Mouse (Mus musculus) spleen, adult 18-20 months (tissue): Measurements from ENCODE around the gene Itpr3.
A peak's percentile ranks its signal among the peaks of the same experiment; 100 is the strongest.

Source experiments
- DNase-seq, 2 experiments: peaks; one replicate each; pipeline ENCODE4 v3.0.0; 2022; ENCODE audit warnings: mixed read lengths in 2 of 2

Itpr3 gene

GRCm38 (mm10) chr17:27119954-27120353 lies 62.9 kb downstream of the Itpr3 start:
- no peak for DNase-seq

DNA sequence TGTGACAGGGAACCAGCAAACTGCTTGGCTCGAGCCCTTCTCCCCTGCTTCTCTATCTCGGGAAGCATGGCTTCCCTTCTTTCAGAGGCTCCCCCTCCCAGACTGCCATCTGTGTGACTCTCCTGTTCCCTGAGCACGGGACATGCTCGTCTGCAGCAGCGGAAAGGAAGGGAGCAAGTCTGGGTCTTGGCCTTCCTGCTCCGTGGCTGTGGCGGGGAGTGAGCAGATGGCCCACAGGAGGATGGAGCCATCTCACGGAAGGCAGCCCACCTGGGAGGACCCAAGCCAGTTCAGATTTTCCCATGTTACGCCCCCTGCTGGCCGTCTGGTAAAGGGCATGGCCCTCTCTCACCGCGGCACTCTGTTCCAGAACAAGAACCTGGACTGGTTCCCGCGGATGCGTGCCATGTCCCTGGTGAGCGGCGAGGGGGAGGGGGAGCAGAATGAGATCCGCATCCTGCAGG lies 63.5 kb downstream of the Itpr3 start:
- DNase-seq: peak in 1 of 2 experiments; percentile 36

DNA sequence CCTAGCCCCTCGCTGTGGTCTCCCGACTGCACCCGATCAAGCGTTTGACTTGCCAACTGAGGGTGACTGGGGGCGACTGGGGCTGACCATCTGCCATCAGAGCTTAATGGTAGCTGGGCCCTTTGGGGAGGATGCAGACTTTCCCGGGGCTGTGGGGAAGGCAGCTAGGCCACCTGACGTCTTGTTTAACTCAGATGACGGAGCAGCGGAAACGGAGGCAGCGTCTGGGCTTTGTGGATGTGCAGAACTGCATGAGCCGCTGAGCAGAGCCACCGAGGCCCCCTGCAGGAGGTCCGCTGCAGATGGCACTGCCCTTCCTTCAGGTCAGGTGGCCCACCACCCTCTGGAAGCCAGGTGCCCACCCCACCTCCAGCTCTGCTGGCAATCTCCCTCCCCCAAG lies 64.2 kb downstream of the Itpr3 start:
- DNase-seq: no peak

DNA sequence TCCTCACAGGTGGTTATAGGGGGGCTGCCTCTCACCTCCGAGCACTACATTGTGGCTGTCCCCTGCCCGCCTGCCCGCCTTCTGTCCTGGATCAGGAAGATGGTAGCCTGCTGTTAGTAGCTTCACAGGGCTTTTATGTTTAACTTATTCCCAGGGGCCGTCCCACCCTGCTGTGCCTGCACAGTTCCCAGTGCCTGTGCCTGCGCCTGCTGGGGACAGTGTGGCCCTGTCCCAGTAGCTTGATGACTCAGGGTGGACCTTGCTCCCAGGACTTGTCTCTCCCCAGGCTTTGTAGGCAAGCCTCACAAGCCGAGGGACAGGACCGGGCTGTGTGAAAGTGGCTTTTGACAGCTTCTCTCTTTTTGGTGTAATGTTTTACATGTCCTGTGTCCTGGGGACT lies 64.7 kb downstream of the Itpr3 start:
- no peak for DNase-seq

- DNase-seq: no peak
These were observed 65.6 kb downstream of the Itpr3 start for GRCm38 (mm10) chr17:27122701-27123100.

- no peak for DNase-seq
These were observed 66.0 kb downstream of the Itpr3 start for GRCm38 (mm10) chr17:27123103-27123502.

DNA sequence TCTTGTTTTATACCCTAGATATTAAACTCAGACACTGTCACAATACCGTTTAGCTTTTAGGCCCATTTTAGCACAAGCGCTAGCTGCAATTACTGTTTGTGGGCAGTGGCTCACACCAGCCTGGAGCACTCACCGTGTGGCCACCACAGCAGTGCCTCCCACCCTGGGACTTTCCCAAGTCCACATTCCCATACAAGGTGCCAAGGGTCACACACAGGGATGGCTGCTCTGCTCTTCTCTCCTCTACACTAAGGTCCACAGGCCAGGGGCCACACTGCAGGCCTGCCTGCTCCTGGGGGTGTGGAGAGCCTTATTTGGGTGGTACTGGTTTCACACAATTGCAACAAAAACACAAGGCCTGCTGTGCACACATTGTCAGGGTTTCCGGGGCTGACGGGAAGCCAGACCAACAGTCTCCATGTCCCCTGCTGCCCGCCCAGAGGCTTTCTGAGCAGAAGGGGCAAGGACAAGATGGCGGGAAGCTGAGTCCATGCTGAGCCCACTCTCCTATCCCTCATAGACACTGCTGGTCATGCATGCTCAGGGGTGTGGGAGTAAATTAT lies 66.8 kb downstream of the Itpr3 start:
- DNase-seq: no peak

DNA sequence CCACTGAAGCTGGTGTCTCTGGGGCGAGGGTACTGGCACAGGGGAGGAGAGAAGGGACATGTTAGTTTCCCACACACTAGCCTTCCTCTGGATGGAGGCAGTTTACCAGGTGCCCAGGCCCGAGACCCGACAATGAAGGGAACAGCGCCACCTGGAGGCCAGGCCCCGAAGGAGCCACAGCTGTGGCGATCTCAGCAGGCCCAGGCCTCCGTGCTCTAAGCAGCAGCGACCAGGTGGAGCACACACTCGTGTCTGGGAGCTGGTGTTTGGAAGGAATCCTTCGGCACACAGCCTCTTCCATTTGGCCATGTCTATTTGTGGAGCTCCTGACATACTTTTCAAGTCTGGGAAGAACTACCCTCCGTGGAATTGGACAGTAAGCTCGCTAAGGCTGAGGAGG lies 68.1 kb downstream of the Itpr3 start:
- peak; percentile 52 to 74 for DNase-seq

DNA sequence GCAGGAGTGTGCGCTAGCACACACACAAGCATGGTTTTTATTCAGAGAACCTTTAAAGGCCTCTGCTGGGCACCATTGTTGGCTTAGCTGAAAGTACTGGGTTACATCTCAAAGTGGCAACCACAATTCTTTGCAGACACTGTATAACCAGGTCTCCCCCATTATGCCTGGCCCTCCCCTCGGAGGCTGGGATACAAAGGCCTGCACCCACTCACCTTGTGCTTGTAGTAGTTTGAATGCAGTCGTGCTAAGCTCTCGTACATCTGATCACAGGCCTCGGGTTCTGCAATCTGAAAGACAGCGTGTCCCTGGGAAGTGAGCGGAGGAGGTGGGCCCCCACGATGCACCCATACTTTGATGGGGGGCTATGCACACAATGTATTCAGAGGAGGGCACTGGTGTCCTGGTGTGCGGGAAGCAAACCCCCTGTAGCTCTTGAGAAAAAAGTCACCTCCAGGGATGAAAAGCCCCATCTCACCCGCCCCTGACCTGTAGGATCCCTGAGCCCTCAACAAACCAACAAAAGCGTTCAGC lies 68.6 kb downstream of the Itpr3 start:
- DNase-seq: no peak

- DNase-seq: no peak
These were observed 69.9 kb downstream of the Itpr3 start for GRCm38 (mm10) chr17:27126974-27127373.

DNA sequence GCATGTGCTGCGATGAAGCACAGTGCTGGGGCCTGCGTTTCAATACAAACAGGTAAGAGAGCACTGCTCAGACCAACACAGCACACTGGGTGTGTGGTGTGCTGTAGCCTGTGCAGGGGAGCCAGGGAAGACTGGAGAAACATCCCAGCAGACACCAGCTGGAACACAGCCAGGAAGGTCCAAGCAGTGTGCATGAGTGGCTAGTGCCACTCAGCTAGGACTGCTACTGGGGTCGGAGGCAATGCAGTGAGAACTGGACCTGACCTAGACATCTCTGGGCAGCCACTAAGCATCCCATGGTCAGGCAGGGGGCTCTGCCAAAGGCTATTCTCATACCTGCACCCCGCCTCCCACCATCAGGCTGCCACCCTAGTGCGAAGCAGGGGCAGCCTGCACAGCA lies 71.1 kb downstream of the Itpr3 start:
- no peak for DNase-seq

GRCm38 (mm10) chr17:27129291-27129690 lies 72.2 kb downstream of the Itpr3 start:
- no peak for DNase-seq

- no peak for DNase-seq
These were observed 72.7 kb downstream of the Itpr3 start for GRCm38 (mm10) chr17:27129819-27130218.

DNA sequence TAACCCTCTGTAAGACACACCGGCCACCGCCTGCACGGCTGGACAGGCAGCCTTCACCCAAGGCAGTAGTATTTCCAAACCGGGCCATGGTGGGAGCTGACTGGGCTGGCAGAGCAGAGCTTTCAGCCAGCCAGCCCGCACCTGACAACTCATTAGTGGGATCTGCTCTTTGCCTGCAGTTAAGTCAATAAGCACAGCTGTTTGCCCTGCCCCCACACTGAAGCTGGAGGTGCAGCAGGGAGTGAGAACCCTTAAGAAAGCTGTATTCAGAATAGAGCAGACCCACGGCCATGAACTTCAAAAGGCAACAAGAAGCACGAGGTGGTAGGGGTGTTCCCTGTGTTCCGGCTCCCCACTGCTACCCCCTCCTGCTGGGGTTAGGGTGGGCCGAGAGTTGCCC lies 73.1 kb downstream of the Itpr3 start:
- no peak for DNase-seq

DNA sequence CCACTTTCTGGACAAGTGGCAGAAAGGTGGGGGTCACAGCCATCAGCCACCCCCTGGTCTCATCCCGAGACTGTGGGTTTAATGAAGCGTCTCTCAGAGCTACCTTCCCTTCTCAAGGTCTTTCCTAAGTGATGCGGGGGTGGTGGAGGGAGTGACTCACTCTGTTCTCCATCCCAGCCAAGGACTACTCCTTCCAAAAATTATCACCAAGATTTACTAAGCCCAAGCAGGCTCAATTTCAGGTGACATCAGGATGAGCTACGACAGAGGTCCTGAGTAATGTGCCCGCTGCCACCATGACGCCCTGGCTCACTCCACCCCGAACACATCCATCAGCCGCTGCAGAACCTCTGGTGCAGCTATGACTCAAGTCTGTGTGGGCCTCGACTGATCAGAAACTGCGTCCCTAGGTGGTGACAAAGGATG lies 74.1 kb downstream of the Itpr3 start:
- no peak for DNase-seq

DNA sequence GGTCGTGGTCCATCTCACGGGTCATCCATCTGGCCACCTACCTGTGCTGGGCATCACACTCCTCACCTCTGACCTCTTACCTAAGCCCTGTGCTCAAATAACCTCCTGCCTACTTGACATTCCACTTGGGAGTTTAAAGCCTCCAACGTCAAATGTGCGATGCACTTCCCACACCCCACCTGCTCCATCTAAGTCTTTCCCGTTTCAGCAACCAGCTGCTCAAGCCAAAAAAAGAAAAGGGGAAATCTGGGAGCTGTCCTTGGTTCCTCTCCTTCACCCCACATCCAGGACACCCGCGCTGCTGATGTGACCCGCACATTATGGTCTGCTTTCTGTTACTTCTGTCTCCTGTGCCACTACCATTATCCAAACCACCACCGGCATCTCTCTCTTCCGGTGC lies 75.1 kb downstream of the Itpr3 start:
- DNase-seq: no peak

DNA sequence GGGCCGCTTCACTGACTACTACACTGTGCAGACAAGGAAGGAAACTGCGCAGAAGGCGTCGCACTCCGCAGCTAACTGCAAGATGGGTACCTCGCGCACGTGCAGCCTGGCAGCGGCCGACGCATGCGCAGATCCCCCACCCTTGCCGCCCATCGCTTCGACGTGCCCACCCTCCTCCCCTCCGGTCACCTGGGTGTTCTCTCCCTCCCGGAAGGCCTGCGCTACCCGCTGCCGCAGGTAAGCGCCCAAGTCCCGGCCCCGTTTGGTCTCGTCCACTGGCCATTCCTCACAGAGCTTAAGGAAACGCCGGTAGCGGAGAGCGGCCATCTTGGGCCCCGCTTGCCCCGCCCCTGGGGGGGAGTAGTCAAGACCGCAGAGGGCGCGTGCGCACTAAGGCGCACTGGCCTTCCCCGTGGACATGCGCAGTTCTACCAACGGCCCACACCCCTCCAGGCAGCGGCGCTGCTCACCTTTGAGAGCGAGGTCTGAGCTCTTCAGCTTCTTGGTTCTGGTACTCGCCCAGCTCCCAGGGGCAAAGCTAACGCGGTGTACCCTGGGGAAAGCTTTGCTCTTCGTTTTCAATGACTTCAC lies 76.5 kb downstream of the Itpr3 start, which contains the start of gene Uqcc2:
Gene Uqcc2 (minus strand): TSS at position 366 of the 591 bp plus-strand sequence.
- peak; percentile 96 to 98 for DNase-seq

- no peak for DNase-seq
These were observed 77.1 kb downstream of the Itpr3 start for GRCm38 (mm10) chr17:27134187-27134586.

DNA sequence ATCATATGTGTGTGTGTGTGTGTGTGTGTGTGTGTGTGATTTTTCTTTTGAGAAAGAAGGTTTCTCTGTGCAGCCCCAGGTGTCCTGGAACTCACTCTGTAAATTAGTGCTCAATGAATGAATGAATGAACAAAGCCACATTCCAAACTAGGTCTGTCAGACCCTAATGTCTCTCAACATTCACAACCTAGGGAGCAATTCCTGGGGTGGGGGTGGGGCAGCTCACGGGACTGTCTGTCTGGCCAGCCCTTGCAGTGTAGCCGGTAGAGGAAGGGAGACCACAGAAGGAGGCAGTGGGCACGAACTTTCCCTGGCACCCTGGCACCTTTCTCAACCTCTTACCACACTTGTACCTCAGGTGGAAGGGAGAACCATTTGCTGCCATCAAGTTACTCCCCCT lies 77.6 kb downstream of the Itpr3 start:
- DNase-seq: no peak

GRCm38 (mm10) chr17:27138396-27138795 lies 81.3 kb downstream of the Itpr3 start:
- DNase-seq: no peak

DNA sequence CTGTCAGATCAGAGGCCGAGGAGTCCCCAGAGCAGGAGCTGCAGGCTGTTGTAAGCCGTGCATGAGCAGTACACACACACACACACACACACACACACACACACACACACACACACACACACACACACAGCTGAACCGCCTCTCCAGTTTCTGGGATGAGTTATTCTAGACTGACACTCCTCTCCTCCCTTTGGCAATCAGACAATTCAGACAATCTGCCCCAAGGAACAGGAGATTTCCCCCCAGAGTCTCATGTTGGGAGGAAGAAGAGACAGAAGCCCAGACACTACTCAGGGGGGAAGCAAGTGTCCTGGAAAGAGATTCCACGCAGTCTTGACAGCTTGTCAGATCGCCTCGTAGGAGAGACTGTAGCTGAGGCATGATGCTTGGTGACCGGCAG lies 82.2 kb downstream of the Itpr3 start:
- no peak for DNase-seq

- DNase-seq: no peak
These were observed 83.2 kb downstream of the Itpr3 start for GRCm38 (mm10) chr17:27140262-27140661.

DNA sequence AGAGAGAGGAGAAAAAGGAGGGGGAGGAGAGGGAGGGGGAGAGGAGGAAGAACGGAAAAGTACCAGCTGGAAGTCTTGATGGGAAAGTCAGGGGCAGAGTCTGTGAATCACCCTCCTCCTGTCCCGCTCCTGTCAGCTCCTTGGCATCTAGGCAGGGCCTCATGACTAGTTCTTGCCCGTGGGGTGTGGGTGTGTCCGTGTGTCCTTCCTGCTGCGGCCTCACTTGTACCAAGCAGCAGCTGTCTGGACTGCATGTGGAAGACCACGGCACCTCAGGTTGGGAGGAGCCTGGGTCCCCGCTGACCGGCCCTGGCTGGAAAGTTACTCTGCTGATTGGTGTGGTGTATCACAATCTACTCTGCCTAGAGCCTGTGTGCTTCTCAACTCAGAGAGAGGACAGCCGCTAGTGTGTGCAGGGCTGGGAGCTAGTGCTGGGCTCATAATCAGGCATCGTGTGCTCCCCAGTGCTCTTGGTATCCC lies 84.9 kb downstream of the Itpr3 start:
- DNase-seq: no peak

DNA sequence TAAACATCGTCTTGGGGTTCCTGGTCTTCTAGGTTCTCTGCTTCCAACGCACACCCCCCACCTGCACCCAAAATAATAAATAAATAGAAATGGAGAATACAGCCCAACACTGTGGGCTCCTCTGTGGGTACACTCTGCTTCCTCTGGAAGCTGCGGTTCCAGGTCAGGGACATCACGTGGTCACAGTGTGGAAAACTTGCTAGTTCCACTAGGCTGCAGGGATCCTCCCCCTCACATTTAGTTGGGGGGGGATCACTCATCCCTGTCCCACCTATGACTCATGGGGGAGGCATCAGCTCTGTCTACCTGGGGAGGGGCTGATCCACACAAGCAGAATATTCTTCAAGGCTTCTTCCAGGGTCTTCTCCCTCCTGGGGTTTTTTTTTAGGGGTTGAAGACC lies 87.0 kb downstream of the Itpr3 start:
- DNase-seq: no peak
